Mouse (Mus musculus) limb, embryonic 11.5 days (tissue): ENCODE measurements around the gene Ddx21. TPM values are rescaled to one million over a fixed set of nuclear protein-coding genes. Genes with fewer than 3 reads are reported as not detected.

Experiments
- ATAC-seq: fragments of 200-750 bp; cut with Nextera tagmentation; 2 replicates; pipeline ENCODE4 v1.8.0; 2017; ENCODE audit warnings: low read depth; ENCODE audit not compliant: insufficient number of reproducible peaks, low FRiP score, low TSS enrichment
- DNase-seq: peaks from one replicate; pipeline ENCODE4 v3.0.0-alpha.2; 2015; ENCODE audit warnings: low spot score
- H3K27ac ChIP-seq: fragments of 300-500 bp; sonication (generic); replicated peaks from 2 replicates; pipeline ENCODE4 v1.5.1; 2014; ENCODE audit warnings: low read depth, mild to moderate bottlenecking, low read length
- H3K27me3 ChIP-seq: fragments of 300-500 bp; sonication (generic); 2 replicates; pipeline ENCODE4 v1.6.1; 2014; ENCODE audit warnings: mild to moderate bottlenecking, low read length, mixed read lengths; ENCODE audit not compliant: control insufficient read depth, insufficient read depth
- H3K36me3 ChIP-seq: fragments of 300-500 bp; sonication (generic); 2 replicates; pipeline ENCODE4 v1.6.1; 2014; ENCODE audit warnings: mild to moderate bottlenecking, low read length, moderate library complexity, mixed read lengths; ENCODE audit not compliant: control insufficient read depth, insufficient read depth
- H3K4me1 ChIP-seq: fragments of 300-500 bp; sonication (generic); 2 replicates; pipeline ENCODE4 v1.6.1; 2014; ENCODE audit warnings: low read length, mixed read lengths; ENCODE audit not compliant: control insufficient read depth, insufficient read depth
- H3K4me2 ChIP-seq: fragments of 300-500 bp; sonication (generic); 2 replicates; pipeline ENCODE4 v1.6.1; 2014; ENCODE audit warnings: low read depth, mild to moderate bottlenecking, moderate library complexity; ENCODE audit not compliant: severe bottlenecking
- H3K4me3 ChIP-seq: fragments of 300-500 bp; sonication (generic); 2 replicates; pipeline ENCODE4 v1.5.1; 2014; ENCODE audit warnings: low read depth, low read length
- H3K9ac ChIP-seq: fragments of 300-500 bp; sonication (generic); 2 replicates; pipeline ENCODE4 v1.6.1; 2014; ENCODE audit warnings: mild to moderate bottlenecking, low read length
- H3K9me3 ChIP-seq: fragments of 300-500 bp; sonication (generic); 2 replicates; pipeline ENCODE4 v1.6.1; 2016; ENCODE audit warnings: low read length; ENCODE audit not compliant: control insufficient read depth
- WGBS: fragments of 180-500 bp; shearing (Covaris S2); extraction: QIAGEN DNeasy Blood & Tissue Kit; methylation state at CpG from one replicate; pipeline ENCODE4 v1.1.7; 2014; 5-methylcytosine and 5-hydroxymethylcytosine counted together
- polyA plus RNA-seq: library from polyadenylated mRNA; unstranded; fragments of >200 nt; fragmentation: Nextera tagmentation; extraction: Ambion mirVana; gene quantifications from 2 replicates; pipeline ENCODE4 v1.2.1, GENCODE M21; 2014

Gene Ddx21
- polyA plus RNA-seq, 1 experiment from 2014 or later, result 36.1 TPM

- DNase-seq (no peak), ATAC-seq (no peak)
- no peaks in the 10 kb centered on the region for H3K36me3 ChIP-seq
- no peak overlapping the region for H3K9ac ChIP-seq
- H3K4me3 ChIP-seq, result no peak overlapping the region
- no peaks in the 10 kb centered on the region for H3K4me1 ChIP-seq
- no peak overlapping the region for H3K4me2 ChIP-seq
- 96% methylated on average over 12 of the region's 12 CpGs for WGBS
- H3K9me3 ChIP-seq, result no peaks in the 10 kb centered on the region
- H3K27ac ChIP-seq, result no peak overlapping the region
- H3K27me3 ChIP-seq, result no peaks in the 10 kb centered on the region
These were observed 59.6 kb downstream of the Ddx21 start for GRCm38 (mm10) chr10:62542507-62542906.

- Histone ChIP-seq H3K27me3 (no peaks in the 10 kb centered on the region), H3K4me2 (no peak overlapping the region), H3K9me3 (no peaks in the 10 kb centered on the region), H3K4me1 (no peaks in the 10 kb centered on the region), H3K27ac (no peak overlapping the region), H3K36me3 (no peaks in the 10 kb centered on the region), H3K9ac (no peak overlapping the region), H3K4me3 (no peak overlapping the region)
- no peak for DNase-seq
- no peak for ATAC-seq
- 91% methylated on average over 12 of the region's 12 CpGs for WGBS
These were observed 60.6 kb downstream of the Ddx21 start for GRCm38 (mm10) chr10:62541499-62541898.

DNA sequence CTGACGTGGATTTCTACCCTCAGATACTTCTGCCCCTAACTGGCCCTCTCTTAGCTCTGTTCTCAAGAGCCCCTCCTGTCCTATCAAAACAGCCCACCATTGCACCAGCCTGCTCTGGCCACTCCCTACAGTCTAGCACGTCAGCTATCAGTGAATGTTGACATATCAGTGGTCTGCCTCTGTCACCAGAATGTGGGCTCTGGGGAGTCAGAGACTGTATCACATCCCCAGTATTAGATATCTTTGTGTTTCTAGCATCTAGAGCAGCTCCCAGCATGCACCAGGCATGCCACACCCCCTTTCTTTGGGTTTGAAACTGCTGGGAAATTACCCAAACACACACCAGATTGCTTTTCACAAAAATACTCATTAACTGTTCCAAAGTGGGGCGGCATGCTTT is 61.3 kb downstream of the Ddx21 start:
- ATAC-seq (no peak), DNase-seq (no peak)
- H3K4me2 ChIP-seq, result no peak overlapping the region
- H3K9me3 ChIP-seq, result no peaks in the 10 kb centered on the region
- H3K4me3 ChIP-seq, result no peak overlapping the region
- no peaks in the 10 kb centered on the region for H3K36me3 ChIP-seq
- 78% methylated on average over 3 of the region's 3 CpGs for WGBS
- H3K27me3 ChIP-seq, result no peaks in the 10 kb centered on the region
- no peak overlapping the region for H3K27ac ChIP-seq
- no peaks in the 10 kb centered on the region for H3K4me1 ChIP-seq
- H3K9ac ChIP-seq, result no peak overlapping the region

- Histone ChIP-seq H3K4me1 (no peaks in the 10 kb centered on the region), H3K9me3 (no peaks in the 10 kb centered on the region), H3K36me3 (no peaks in the 10 kb centered on the region), H3K9ac (no peak overlapping the region), H3K4me3 (no peak overlapping the region), H3K27me3 (no peaks in the 10 kb centered on the region), H3K27ac (no peak overlapping the region), H3K4me2 (no peak overlapping the region)
- ATAC-seq, result no peak
- no peak for DNase-seq
- 89% methylated on average over 7 of the region's 7 CpGs for WGBS
These were observed 67.6 kb downstream of the Ddx21 start for GRCm38 (mm10) chr10:62534509-62534908.

- no peak overlapping the region for H3K4me2 ChIP-seq
- DNase-seq (no peak), ATAC-seq (no peak)
- 57% methylated on average over 2 of the region's 2 CpGs for WGBS
- H3K36me3 ChIP-seq, result no peaks in the 10 kb centered on the region
- no peak overlapping the region for H3K9ac ChIP-seq
- H3K4me1 ChIP-seq, result no peaks in the 10 kb centered on the region
- H3K27me3 ChIP-seq, result no peaks in the 10 kb centered on the region
- H3K9me3 ChIP-seq, result no peaks in the 10 kb centered on the region
- H3K27ac ChIP-seq, result no peak overlapping the region
- H3K4me3 ChIP-seq, result no peak overlapping the region
These were observed 69.2 kb downstream of the Ddx21 start for GRCm38 (mm10) chr10:62532832-62533231.

Other genes starting within 250 kb of the Ddx21 start
- 22.4 and 24.7 TPM in 2 replicates for gene Hk1, start 222.4 kb downstream of the Ddx21 start, polyA plus RNA-seq
- gene Hkdc1, start 179.8 kb downstream of the Ddx21 start, polyA plus RNA-seq, result 0.67 and 0.68 TPM in 2 replicates
- 0.99 and 1.5 TPM in 2 replicates for gene 4930507D05Rik, start 152.8 kb downstream of the Ddx21 start, polyA plus RNA-seq
- 30.2 and 34.5 TPM in 2 replicates for gene Supv3l1, start 152.5 kb downstream of the Ddx21 start, polyA plus RNA-seq
- 81.3 and 82.3 TPM in 2 replicates for gene Vps26a, start 115.5 kb downstream of the Ddx21 start, polyA plus RNA-seq
- 3.9 and 4.3 TPM in 2 replicates for gene Srgn, start 74.8 kb downstream of the Ddx21 start, polyA plus RNA-seq
- 43.1 and 46.4 TPM in 2 replicates for gene Kif1bp, start 23.8 kb downstream of the Ddx21 start, polyA plus RNA-seq
- gene Ddx50, start 48.9 kb upstream of the Ddx21 start, polyA plus RNA-seq, result 163 and 173 TPM in 2 replicates
- gene Stox1, start 123.8 kb upstream of the Ddx21 start, polyA plus RNA-seq, result 0.64 and 1.4 TPM in 2 replicates
- gene Ccar1, start 190.0 kb upstream of the Ddx21 start, polyA plus RNA-seq, result 181 and 192 TPM in 2 replicates